Mouse (Mus musculus): ENCODE results near the gene Plcd3. TPM values are rescaled to one million over a fixed set of nuclear protein-coding genes. Genes with fewer than 3 reads are reported as not detected.

Gene Plcd3
- polyA plus RNA-seq, 1 experiment from 2014 or later, result 1.7 TPM

- Histone ChIP-seq H3K36me3 (ENCODE audit: control insufficient read depth, insufficient read depth, low read length) (no peaks in the 10 kb centered on the region), H3K4me2 (replicated peaks; ENCODE audit: low read depth, low read length) (no peak overlapping the region), H3K27me3 (ENCODE audit: control insufficient read depth, insufficient read depth, low read length) (no peaks in the 10 kb centered on the region), H3K9ac (ENCODE audit: low read depth, low read length) (no peak overlapping the region), H3K9me3 (ENCODE audit: control insufficient read depth, low read length) (no peaks in the 10 kb centered on the region), H3K4me1 (replicated peaks; ENCODE audit: control insufficient read depth, insufficient read depth, low read length) (no peaks in the 10 kb centered on the region), H3K27ac (ENCODE audit: low read depth, low read length) (no peak overlapping the region), H3K4me3 (ENCODE audit: low read depth, low read length) (no peak overlapping the region)
- 76% methylated on average over 5 of the region's 5 CpGs for WGBS
- ATAC-seq (ENCODE audit: low FRiP score) (no peak), DNase-seq (ENCODE audit: low spot score) (no peak)
These were observed 18.9 kb upstream of the Plcd3 start for GRCm38 (mm10) chr11:103120315-103120714.

GRCm38 (mm10) chr11:103119609-103120008 is 18.2 kb upstream of the Plcd3 start:
- WGBS, result 65% methylated on average over 5 of the region's 5 CpGs
- ATAC-seq (ENCODE audit: low FRiP score) (no peak), DNase-seq (ENCODE audit: low spot score) (no peak)
- Histone ChIP-seq H3K4me2 (replicated peaks; ENCODE audit: low read depth, low read length) (no peak overlapping the region), H3K27ac (ENCODE audit: low read depth, low read length) (no peak overlapping the region), H3K4me1 (replicated peaks; ENCODE audit: control insufficient read depth, insufficient read depth, low read length) (no peaks in the 10 kb centered on the region), H3K9me3 (ENCODE audit: control insufficient read depth, low read length) (no peaks in the 10 kb centered on the region), H3K9ac (ENCODE audit: low read depth, low read length) (no peak overlapping the region), H3K4me3 (ENCODE audit: low read depth, low read length) (no peak overlapping the region), H3K27me3 (ENCODE audit: control insufficient read depth, insufficient read depth, low read length) (no peaks in the 10 kb centered on the region), H3K36me3 (ENCODE audit: control insufficient read depth, insufficient read depth, low read length) (no peaks in the 10 kb centered on the region)

GRCm38 (mm10) chr11:103118866-103119265 is 17.4 kb upstream of the Plcd3 start:
- ATAC-seq (ENCODE audit: low FRiP score) (no peak), DNase-seq (ENCODE audit: low spot score) (no peak)
- Histone ChIP-seq H3K27ac (ENCODE audit: low read depth, low read length) (no peak overlapping the region), H3K4me3 (ENCODE audit: low read depth, low read length) (no peak overlapping the region), H3K4me1 (replicated peaks; ENCODE audit: control insufficient read depth, insufficient read depth, low read length) (no peaks in the 10 kb centered on the region), H3K9me3 (ENCODE audit: control insufficient read depth, low read length) (no peaks in the 10 kb centered on the region), H3K27me3 (ENCODE audit: control insufficient read depth, insufficient read depth, low read length) (no peaks in the 10 kb centered on the region; the same call in 1 of the 2 replicates), H3K9ac (ENCODE audit: low read depth, low read length) (no peak overlapping the region), H3K36me3 (ENCODE audit: control insufficient read depth, insufficient read depth, low read length) (no peaks in the 10 kb centered on the region), H3K4me2 (replicated peaks; ENCODE audit: low read depth, low read length) (no peak overlapping the region)
- WGBS, result 90% methylated on average over 2 of the region's 2 CpGs

GRCm38 (mm10) chr11:103117591-103118009 is 16.1 kb upstream of the Plcd3 start:
- H3K27me3 ChIP-seq (ENCODE audit: control insufficient read depth, insufficient read depth, low read length), result peaks cover 11% of the 10 kb centered on the region
- peak overlapping the region; percentile 48 for H3K9ac ChIP-seq (ENCODE audit: low read depth, low read length)
- H3K9me3 ChIP-seq (ENCODE audit: control insufficient read depth, low read length), result no peaks in the 10 kb centered on the region
- peak overlapping the region; percentile 80 for H3K4me2 ChIP-seq (replicated peaks; ENCODE audit: low read depth, low read length)
- no peaks in the 10 kb centered on the region for H3K4me1 ChIP-seq (replicated peaks; ENCODE audit: control insufficient read depth, insufficient read depth, low read length)
- no peak for ATAC-seq (ENCODE audit: low FRiP score)
- H3K4me3 ChIP-seq (ENCODE audit: low read depth, low read length), result peak overlapping the region; percentile 60
- under 1% methylated on average over 38 of the region's 38 CpGs for WGBS
- DNase-seq (ENCODE audit: low spot score), result peak; percentile 70
- no peaks in the 10 kb centered on the region for H3K36me3 ChIP-seq (ENCODE audit: control insufficient read depth, insufficient read depth, low read length)
- H3K27ac ChIP-seq (ENCODE audit: low read depth, low read length), result no peak overlapping the region

GRCm38 (mm10) chr11:103116959-103117590 is 15.6 kb upstream of the Plcd3 start:
- Histone ChIP-seq H3K27me3 (ENCODE audit: control insufficient read depth, insufficient read depth, low read length) (peaks cover 14% of the 10 kb centered on the region), H3K27ac (ENCODE audit: low read depth, low read length) (peak overlapping the region; percentile 89; the same call in 1 of the 2 replicates), H3K9ac (ENCODE audit: low read depth, low read length) (peak overlapping the region; percentile 48), H3K4me1 (replicated peaks; ENCODE audit: control insufficient read depth, insufficient read depth, low read length) (peaks cover 2% of the 10 kb centered on the region; the same call in 1 of the 2 replicates), H3K36me3 (ENCODE audit: control insufficient read depth, insufficient read depth, low read length) (no peaks in the 10 kb centered on the region), H3K9me3 (ENCODE audit: control insufficient read depth, low read length) (no peaks in the 10 kb centered on the region), H3K4me2 (replicated peaks; ENCODE audit: low read depth, low read length) (peak overlapping the region; percentile 80), H3K4me3 (ENCODE audit: low read depth, low read length) (peak overlapping the region; percentile 60)
- under 1% methylated on average over 35 of the region's 35 CpGs for WGBS
- DNase-seq (ENCODE audit: low spot score) (peak; percentile 77), ATAC-seq (ENCODE audit: low FRiP score) (peak; percentile 20; the same call in 1 of the 2 replicates)

GRCm38 (mm10) chr11:103116008-103116818 is 14.8 kb upstream of the Plcd3 start, which contains the start of gene Hexim1:
Gene Hexim1 (plus strand): TSS chr11:103116231.
- peaks cover 5% of the 10 kb centered on the region; the same call in 1 of the 2 replicates for H3K4me1 ChIP-seq (replicated peaks; ENCODE audit: control insufficient read depth, insufficient read depth, low read length)
- peak within 1 kb of the TSS; percentile 79 for H3K9ac ChIP-seq (ENCODE audit: low read depth, low read length)
- H3K27ac ChIP-seq (ENCODE audit: low read depth, low read length), result peak within 1 kb of the TSS; percentile 89
- WGBS, result under 1% methylated on average over 51 of the region's 53 CpGs
- ATAC-seq (ENCODE audit: low FRiP score), result peak; percentile 95
- H3K36me3 ChIP-seq (ENCODE audit: control insufficient read depth, insufficient read depth, low read length), result no peaks in the 10 kb centered on the region
- no peaks in the 10 kb centered on the region for H3K9me3 ChIP-seq (ENCODE audit: control insufficient read depth, low read length)
- H3K4me3 ChIP-seq (ENCODE audit: low read depth, low read length), result peak within 1 kb of the TSS; percentile 60
- DNase-seq (ENCODE audit: low spot score), result peak; percentile 99
- peaks cover 20% of the 10 kb centered on the region for H3K27me3 ChIP-seq (ENCODE audit: control insufficient read depth, insufficient read depth, low read length)
- peak within 1 kb of the TSS; percentile 80 for H3K4me2 ChIP-seq (replicated peaks; ENCODE audit: low read depth, low read length)

- WGBS, result under 1% methylated on average over 34 of the region's 34 CpGs
- Histone ChIP-seq H3K9me3 (ENCODE audit: control insufficient read depth, low read length) (no peaks in the 10 kb centered on the region), H3K4me2 (replicated peaks; ENCODE audit: low read depth, low read length) (peak overlapping the region; percentile 80), H3K27ac (ENCODE audit: low read depth, low read length) (peak overlapping the region; percentile 80), H3K27me3 (ENCODE audit: control insufficient read depth, insufficient read depth, low read length) (peaks cover 23% of the 10 kb centered on the region), H3K4me1 (replicated peaks; ENCODE audit: control insufficient read depth, insufficient read depth, low read length) (peaks cover 5% of the 10 kb centered on the region; the same call in 1 of the 2 replicates), H3K9ac (ENCODE audit: low read depth, low read length) (peak overlapping the region; percentile 79), H3K4me3 (ENCODE audit: low read depth, low read length) (peak overlapping the region; percentile 60), H3K36me3 (ENCODE audit: control insufficient read depth, insufficient read depth, low read length) (no peaks in the 10 kb centered on the region)
- ATAC-seq (ENCODE audit: low FRiP score) (peak; percentile 72), DNase-seq (ENCODE audit: low spot score) (peak; percentile 85)
These were observed 13.9 kb upstream of the Plcd3 start for GRCm38 (mm10) chr11:103115163-103116007.

GRCm38 (mm10) chr11:103114270-103114943 is 12.9 kb upstream of the Plcd3 start:
- 86% methylated on average over 11 of the region's 11 CpGs for WGBS
- Histone ChIP-seq H3K9ac (ENCODE audit: low read depth, low read length) (peak overlapping the region; percentile 79), H3K4me1 (replicated peaks; ENCODE audit: control insufficient read depth, insufficient read depth, low read length) (peaks cover 5% of the 10 kb centered on the region; the same call in 1 of the 2 replicates)

More at GRCm38 (mm10) chr11:103114270-103114943, 12.9 kb upstream of the Plcd3 start:
- Histone ChIP-seq H3K36me3 (ENCODE audit: control insufficient read depth, insufficient read depth, low read length) (no peaks in the 10 kb centered on the region), H3K4me3 (ENCODE audit: low read depth, low read length) (peak overlapping the region; percentile 60), H3K9me3 (ENCODE audit: control insufficient read depth, low read length) (no peaks in the 10 kb centered on the region), H3K27me3 (ENCODE audit: control insufficient read depth, insufficient read depth, low read length) (peaks cover 23% of the 10 kb centered on the region), H3K27ac (ENCODE audit: low read depth, low read length) (no peak overlapping the region), H3K4me2 (replicated peaks; ENCODE audit: low read depth, low read length) (peak overlapping the region; percentile 60)
- DNase-seq (ENCODE audit: low spot score) (no peak), ATAC-seq (ENCODE audit: low FRiP score) (no peak)

Measured in hindbrain, embryonic 11.5 days (tissue).